Mouse (Mus musculus) right cerebral cortex, postnatal 36 days (tissue): ENCODE results near the gene Poc1a.

Experiments used
- DNase-seq, 2 experiments: peaks; one replicate each; pipeline ENCODE4 v3.0.0; 2022; ENCODE audit warnings: low spot score in 2 of 2, mixed read lengths in 1 of 2

Poc1a gene

DNA sequence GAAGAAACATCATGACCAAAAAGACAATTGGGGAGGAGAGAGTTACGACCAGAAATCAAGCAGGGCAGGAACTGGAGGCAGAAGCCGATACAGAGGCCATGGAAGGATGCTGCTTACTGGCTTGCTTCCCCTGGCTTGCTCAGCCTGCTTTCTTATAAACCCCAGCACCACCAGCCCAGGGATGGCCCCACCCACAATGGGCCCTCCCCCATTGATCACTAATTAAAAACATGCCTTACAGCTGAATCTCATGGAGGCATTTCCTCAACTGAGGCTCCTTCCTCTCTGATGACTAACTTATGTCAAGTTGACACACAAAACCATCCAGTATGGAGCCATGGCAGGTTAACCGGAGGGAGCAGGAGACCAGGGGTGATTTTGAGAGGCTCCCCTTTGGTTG, 118.9 kb downstream of the Poc1a start:
- no peak for DNase-seq
